Mouse (Mus musculus) brain, adult 2 months (tissue): ENCODE measurements around the gene Stx17.

Source experiments
- DNase-seq: peaks from one replicate; pipeline ENCODE4 v3.0.0; 2011; ENCODE audit warnings: low read depth, low spot score

Stx17 gene

GRCm38 (mm10) chr4:48163851-48164250 is 39.1 kb downstream of the Stx17 start:
- DNase-seq = no peak

- no peak for DNase-seq
Measured at GRCm38 (mm10) chr4:48175666-48176065, 51.0 kb downstream of the Stx17 start.

GRCm38 (mm10) chr4:48180922-48181321 is 56.2 kb downstream of the Stx17 start:
- DNase-seq = no peak

- DNase-seq = no peak
Measured at GRCm38 (mm10) chr4:48181366-48181765, 56.7 kb downstream of the Stx17 start.

GRCm38 (mm10) chr4:48182115-48182806 is 57.5 kb downstream of the Stx17 start:
- DNase-seq = no peak

- no peak for DNase-seq
Measured at GRCm38 (mm10) chr4:48197925-48198324, 73.2 kb downstream of the Stx17 start.

GRCm38 (mm10) chr4:48198447-48198846 is 73.7 kb downstream of the Stx17 start:
- DNase-seq = no peak

- peak; percentile 78 for DNase-seq
Measured at GRCm38 (mm10) chr4:48203564-48203963, 78.8 kb downstream of the Stx17 start.

- peak; percentile 78 for DNase-seq
Measured at GRCm38 (mm10) chr4:48225173-48225572, 100.5 kb downstream of the Stx17 start.

GRCm38 (mm10) chr4:48225604-48226003 is 100.9 kb downstream of the Stx17 start:
- DNase-seq = peak; percentile 54

GRCm38 (mm10) chr4:48226800-48227199 is 102.1 kb downstream of the Stx17 start:
- DNase-seq = no peak
